Mouse (Mus musculus): Measurements from ENCODE around the gene Hdac1. TPM values are rescaled to one million over a fixed set of nuclear protein-coding genes. Genes with fewer than 3 reads are reported as not detected.

Hdac1 gene
- 10 to 100 TPM; 74.9 to 84.8 TPM for total RNA-seq (2021)
- long read RNA-seq, experiment 1, transcript Hdac1-201 (14 exons, 2,038 nt): major isoform, 48 of 61 reads
- long read RNA-seq, experiment 1, partial matches to known transcripts: 8 of 61 reads
- long read RNA-seq, experiment 1, other reads (novel, unspliced or antisense): 4 of 61 reads
- long read RNA-seq, experiment 2, transcript Hdac1-201 (14 exons, 2,038 nt): major isoform, 100 of 112 reads
- long read RNA-seq, experiment 2, partial matches to known transcripts: 6 of 112 reads
- long read RNA-seq, experiment 2, other reads (novel, unspliced or antisense): 5 of 112 reads

- peak; percentile 96 to 98 for DNase-seq (ENCODE audit: low spot score in 2 of 2)
Measured at GRCm38 (mm10) chr4:129542592-129543141, at the start of gene Hdac1. Gene Hdac1 (minus strand): TSS chr4:129542713.

DNA sequence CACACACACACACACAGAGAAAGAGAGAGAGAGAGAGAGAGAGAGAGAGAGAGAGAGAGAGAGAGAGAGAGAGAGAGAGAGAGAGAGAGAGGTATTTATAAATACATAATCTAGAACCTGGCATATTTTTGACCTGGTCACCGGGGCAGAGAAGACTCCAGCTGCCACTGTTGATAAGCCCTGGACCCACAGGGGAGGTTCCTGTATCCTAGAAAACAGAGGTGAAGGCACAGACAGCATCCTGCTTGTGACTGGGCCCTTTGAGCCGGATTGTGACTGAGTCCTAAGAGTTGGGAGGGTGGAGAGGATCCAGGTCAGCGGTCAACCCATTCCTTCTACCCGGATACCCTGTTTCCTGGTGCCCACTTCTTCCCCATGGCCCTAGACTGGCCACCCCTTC is 46.4 kb upstream of the Hdac1 start:
- no peak for DNase-seq (ENCODE audit: low spot score in 2 of 2)

DNA sequence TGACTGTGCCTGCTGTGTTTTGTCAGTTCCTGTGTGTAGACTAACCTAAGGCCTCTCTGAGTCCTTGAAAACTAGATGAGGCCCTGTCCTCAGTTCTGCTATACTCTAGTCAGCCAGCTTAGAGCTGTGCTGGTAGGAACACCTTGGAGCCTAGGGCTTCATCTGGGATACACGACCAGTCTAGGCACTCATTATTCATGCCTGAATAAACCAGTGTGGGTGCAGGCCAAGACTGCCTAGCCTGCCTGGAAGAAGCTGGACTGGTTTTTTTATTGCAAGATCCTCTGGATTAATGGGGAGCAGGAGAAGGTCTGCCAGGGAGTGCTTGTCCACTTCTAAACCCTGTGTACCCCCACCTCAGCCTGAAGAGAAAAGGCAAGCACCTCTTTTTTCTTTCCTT is 44.4 kb upstream of the Hdac1 start:
- no peak for DNase-seq (ENCODE audit: low spot score in 2 of 2)

- no peak for DNase-seq (ENCODE audit: low spot score in 2 of 2)
Measured at GRCm38 (mm10) chr4:129585773-129586172, 43.3 kb upstream of the Hdac1 start.

DNA sequence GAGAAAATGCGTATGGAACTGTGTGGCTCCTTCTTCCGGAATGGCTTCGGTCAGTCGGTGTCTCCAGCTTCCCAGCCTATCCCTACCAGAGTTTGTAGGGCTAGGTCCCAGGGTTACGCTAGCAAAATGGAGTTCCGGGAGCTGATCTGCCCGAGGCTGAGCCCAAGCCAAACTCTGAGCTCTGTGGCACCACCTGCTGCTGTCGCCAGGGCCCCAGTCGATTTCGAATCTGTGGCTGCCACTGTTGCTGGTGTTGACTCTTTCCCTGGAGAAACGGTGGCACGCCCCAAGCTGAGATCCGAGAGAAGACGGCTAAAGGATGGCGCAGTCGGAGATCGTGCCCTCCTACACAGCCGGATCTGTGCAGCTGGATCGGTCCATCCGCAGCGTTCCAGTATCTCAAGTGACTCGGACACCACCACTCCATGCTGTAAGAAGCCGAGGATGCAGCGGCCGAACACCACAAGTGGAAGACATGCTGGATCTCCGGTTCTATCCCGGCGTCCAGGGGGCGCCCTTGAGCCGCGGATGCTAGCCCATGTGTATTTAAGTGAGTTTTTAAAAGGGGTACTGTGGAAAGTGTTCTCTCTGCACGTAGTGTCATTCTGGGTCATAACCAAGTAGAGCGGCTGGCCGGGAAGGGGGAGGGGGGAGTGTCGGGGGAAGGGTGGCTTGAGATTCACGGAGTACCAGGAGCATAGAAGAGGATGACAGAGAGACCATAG is 42.5 kb upstream of the Hdac1 start:
- DNase-seq (ENCODE audit: low spot score in 2 of 2): peak; percentile 78 to 79

DNA sequence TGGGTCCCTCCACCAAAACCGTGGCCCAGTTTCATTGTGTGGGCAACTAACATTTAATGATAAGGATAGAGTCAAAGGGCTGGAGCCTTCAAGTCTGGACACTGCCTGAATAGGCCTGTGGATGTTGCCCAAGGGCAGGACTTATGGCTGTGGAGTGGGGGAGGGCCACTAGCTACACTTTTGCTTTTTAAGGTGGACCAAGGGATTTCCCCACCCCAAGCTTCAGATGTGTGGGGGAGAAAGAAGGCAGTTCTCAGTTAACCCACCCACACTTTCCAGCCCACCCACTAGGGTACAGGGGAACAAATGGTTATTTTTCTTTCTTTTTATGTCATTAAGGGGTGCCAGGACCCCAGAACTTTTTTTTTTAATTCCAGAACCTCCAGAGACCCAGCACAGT is 41.9 kb upstream of the Hdac1 start:
- no peak for DNase-seq (ENCODE audit: low spot score in 2 of 2)

- DNase-seq (ENCODE audit: low spot score in 2 of 2): no peak
Measured at GRCm38 (mm10) chr4:129582251-129582650, 39.7 kb upstream of the Hdac1 start.

DNA sequence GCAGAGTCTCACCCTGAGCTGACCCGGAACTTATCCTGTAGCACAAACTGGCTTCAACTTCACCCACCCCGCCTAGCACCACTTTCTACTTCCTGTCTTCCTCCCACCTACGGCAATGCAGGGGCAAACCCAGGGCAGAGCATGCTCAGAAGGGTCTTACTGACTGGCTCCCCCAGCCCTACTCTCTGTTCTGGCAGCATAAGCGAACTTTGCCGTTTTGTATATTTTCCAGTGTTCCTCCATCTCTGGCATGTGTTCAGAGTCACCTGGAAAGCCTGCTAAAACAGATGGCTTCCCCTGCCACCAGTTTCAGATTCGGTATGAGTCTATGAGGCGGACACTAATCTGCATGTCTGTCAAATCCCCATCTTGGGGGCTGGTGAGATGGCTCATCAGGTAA is 37.8 kb upstream of the Hdac1 start:
- no peak for DNase-seq (ENCODE audit: low spot score in 2 of 2)

DNA sequence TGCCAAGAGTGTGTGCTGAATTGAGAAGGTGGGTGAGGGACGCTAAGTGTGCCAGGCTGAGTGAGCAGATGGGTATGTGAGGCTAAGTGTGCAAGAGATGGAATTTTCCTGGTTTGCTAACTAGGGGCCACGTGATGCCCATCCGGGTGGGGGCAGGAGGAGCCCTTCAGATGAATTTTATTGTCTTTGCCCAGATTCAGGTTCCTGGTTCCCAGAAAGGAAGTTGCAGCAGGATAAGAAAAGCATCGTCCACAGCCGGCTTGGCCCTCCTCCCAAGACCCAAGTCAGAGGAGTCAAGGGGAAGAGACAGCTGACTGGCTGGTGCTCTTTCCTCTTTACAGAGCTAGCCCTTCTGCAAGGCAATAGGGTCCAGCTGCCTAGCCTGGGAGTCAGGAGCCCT is 36.0 kb upstream of the Hdac1 start, which contains the start of gene Fam167b:
TSS of gene Fam167b (minus strand) at position 84 of the 400 bp plus-strand sequence.
- no peak for DNase-seq (ENCODE audit: low spot score in 2 of 2)

DNA sequence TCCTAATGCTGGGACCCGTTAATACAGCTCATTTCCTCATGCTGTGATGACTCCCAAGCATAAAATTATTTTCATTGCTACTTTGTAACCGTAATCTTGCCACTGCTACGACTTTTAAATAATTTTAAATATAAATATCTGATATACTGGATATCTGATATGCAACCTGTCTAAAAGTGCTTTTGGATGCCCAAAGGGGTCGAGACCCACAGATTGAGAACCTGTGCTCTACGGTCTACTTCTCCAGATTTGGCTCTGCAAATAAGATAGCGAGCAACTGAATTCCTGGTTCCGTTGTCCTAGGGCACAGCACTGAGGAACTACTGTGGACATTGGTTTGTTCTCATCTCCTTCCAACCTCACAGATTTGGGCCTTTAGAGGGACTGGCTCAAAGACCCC is 35.2 kb upstream of the Hdac1 start:
- DNase-seq (ENCODE audit: low spot score in 2 of 2): no peak

DNA sequence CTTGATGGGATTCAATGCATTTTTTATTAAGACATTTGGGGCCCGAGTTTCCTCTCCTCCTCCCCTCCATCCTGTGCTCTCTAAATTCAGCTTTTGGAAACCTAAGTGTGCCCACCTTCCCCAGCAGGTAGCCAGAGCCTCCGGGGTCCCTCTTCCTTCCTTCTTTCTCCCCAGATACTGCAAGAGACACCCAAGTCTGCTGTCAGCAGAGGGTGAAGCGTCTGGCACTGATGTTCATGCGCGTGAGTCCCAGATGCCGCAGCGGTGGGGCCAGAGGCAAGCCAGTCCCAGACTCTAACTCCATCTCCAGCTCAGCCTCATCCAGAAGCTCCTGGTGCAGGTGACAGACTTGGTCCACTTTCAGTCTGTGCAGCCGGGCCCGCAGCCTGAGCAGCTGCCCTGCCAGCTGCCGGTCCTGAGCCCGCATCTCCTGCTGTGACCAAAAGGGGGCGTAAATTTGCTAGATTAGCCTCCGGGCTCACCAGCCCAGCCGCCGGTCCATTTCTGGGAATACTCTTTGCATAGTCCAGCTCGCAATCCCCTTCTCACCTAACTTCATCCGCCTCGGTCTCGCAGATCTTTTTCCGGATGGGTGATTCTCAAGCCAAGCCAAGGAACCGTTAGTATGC is 34.5 kb upstream of the Hdac1 start:
- peak in 1 of 2 experiments; percentile 56 for DNase-seq (ENCODE audit: low spot score in 2 of 2)

DNA sequence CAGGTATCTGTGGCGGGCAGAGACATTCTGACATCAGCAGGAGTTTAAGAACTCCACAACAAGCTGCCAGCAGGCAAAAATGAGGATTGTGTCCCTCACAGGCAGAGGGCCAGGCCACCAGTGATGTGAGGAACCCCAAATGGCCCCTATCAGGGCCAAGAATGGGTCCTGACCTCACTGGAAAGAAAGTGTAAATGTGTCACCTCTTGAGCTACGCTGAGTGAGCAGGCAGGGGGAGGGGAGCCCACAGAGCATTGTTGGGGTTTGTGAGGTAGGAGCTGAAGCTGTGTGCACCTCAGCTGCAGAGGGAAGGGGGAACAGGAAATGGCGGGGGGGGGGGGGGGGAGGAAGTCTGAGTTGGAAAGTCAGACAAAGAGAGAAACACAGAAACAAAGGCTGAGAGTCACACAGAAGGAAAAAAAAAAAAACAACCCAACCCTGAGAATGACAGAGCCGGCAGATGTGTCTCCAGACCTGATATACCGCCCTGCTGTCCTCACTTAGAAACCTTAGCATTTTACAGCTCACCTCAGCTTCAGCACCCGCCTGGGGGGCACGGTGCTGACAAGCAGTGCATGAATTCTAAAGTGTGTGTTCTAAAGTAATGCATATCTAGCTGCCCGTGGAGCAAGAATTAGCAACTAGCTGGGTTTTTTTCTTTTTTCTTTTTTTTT is 32.8 kb upstream of the Hdac1 start:
- no peak for DNase-seq (ENCODE audit: low spot score in 2 of 2)

- no peak for DNase-seq (ENCODE audit: low spot score in 2 of 2)
Measured at GRCm38 (mm10) chr4:129573430-129573829, 30.9 kb upstream of the Hdac1 start, which contains the start of gene Lck. Gene Lck (minus strand): TSS chr4:129573641.

DNA sequence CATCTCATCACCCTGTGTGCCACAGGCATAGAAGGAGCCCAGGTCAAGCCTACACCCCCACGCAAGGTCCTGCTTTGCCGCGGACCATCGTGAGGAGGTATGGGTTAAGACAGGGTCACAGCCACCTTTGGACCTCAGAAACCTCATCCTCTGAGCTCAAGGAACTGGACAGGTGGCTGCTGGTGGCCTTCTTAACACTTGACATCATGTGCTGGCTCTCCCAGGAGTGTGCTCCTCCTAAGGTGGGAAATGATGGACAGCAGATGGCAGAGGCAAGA is 30.5 kb upstream of the Hdac1 start:
- no peak for DNase-seq (ENCODE audit: low spot score in 2 of 2)

GRCm38 (mm10) chr4:129572236-129573092 is 30.0 kb upstream of the Hdac1 start:
- DNase-seq (ENCODE audit: low spot score in 2 of 2): no peak

GRCm38 (mm10) chr4:129571551-129572084 is 29.1 kb upstream of the Hdac1 start:
- no peak for DNase-seq (ENCODE audit: low spot score in 2 of 2)

DNA sequence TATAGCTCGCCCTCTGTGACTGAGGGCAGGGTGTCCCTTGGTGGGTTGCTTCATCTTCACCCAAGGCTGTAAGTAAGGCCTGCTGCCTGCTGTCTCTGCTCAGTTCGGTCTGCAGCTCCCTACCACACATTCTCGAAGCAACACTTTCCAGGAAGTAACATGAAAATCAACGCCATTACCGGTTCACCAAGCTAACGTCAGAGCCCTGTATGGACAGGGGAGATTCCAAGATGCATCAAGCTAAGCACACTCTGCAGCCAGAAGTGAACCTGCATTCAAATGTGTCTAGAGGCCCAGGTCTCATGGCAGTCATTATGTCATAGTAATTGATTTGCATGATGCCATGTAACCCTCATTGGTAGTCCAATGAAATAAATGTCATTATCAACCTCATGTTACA is 27.5 kb upstream of the Hdac1 start:
- no peak for DNase-seq (ENCODE audit: low spot score in 2 of 2)

DNA sequence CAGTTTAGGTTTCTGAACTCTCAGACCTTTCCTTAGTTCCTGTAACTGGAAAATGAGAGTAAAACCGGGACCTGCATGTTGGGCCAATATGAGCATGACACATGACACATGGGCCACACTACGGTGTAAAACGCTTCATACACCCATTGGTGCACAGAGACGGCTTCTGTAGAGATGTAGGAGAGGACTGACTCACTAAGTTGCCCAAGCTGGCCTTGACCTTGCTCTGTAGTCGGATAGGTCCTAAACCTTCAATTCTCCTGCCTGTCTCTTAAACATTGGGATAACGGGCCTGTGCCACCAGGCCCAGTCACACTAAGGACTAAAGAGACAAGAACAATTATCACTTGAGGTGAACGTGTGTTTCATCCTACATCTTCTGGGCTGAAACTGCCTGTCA is 25.9 kb upstream of the Hdac1 start:
- DNase-seq (ENCODE audit: low spot score in 2 of 2): no peak

GRCm38 (mm10) chr4:129565139-129565538 is 22.6 kb upstream of the Hdac1 start:
- DNase-seq (ENCODE audit: low spot score in 2 of 2): no peak

DNA sequence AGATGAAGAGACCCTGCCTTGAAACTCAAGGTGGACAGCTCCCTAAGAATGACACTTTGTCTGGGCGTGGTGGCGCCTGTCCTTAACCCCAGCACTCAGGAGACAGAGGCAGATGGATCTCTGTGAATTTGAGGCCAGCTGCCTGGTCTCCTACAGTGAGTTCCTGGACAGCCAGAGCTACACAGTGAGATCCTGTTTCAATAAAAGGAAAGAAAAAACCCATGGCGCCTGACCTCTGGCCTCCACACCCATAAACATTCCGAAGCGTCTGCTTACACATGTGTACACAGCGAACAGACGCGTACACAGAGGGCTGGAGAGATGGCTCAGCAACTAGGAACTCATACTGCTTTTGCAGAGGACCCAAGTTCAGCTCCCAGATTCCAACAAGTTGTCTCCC is 21.2 kb upstream of the Hdac1 start:
- no peak for DNase-seq (ENCODE audit: low spot score in 2 of 2)
